Mouse (Mus musculus): Measurements from ENCODE around the gene Atp6v0d1. TPM values are rescaled to one million over a fixed set of nuclear protein-coding genes. Genes with fewer than 3 reads are reported as not detected.

The Atp6v0d1 gene
- total RNA-seq, 2 experiments from 2014 or later = 288 to 305 TPM

DNA sequence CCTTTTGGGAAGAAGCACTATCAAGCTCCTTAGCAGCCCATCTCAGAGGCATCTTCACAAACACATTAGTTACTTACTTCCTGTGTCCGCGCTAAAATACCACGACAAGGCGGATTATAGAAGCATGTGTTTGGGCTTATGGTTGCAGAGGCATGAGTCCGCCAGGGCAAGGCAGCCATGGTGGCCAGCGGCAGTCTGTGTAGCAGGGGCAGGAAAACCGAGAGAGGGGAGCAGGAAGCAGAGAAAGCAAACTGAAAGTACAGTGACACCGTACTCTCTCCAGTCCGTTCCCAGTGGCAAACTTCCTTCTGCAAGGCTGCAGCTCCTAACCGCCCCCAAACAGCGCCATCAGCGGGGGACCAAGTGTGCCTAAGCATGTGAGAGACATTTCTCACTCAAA lies 66.1 kb downstream of the Atp6v0d1 start:
- DNase-seq = no peak

GRCm38 (mm10) chr8:105496439-105497180 lies 69.2 kb downstream of the Atp6v0d1 start, which contains the start of gene Zdhhc1:
Zdhhc1 (minus strand) TSS chr8:105496902.
- DNase-seq = peak; percentile 88 to 92

- no peak for DNase-seq
Observed at GRCm38 (mm10) chr8:105495350-105496302, 70.2 kb downstream of the Atp6v0d1 start.

DNA sequence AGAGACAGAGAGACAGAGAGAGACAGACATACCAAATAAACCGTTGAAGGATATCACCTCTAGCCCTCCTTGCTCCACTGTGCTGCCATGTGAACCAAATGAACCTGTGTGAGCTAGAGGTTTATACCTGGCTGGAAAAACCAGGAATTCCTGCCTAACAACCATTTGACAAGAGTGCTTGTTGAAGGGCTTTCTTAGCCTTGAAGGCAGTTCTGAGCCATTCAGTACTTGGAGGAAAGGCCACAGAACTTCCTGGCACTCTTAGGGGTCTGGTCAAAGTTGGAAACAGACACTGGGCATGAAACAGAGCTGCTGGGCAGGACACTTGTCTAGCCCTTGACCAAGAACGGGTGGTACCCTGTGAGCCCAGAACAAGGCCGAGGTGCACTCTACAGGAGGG lies 71.3 kb downstream of the Atp6v0d1 start:
- no peak for DNase-seq

GRCm38 (mm10) chr8:105493495-105493894 lies 72.4 kb downstream of the Atp6v0d1 start:
- no peak for DNase-seq

GRCm38 (mm10) chr8:105489281-105489680 lies 76.6 kb downstream of the Atp6v0d1 start:
- no peak for DNase-seq

DNA sequence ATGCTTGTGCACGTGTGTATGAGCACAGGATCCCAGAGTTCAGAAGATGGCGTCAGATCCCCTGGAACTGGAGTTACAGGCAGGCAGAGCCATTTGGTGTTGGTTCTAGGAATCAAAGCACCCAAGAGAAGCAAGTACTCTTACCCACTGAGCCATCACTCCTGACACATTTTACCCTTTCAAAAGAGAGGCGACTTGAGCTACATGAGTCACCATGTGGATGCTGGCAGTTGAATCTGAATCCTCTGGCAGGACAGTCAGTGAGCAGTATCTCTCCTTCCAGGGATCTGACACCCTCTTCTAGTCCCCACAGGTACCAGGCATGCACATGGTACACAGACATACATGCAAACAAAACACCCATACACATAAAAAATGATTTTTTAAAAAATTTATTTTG lies 77.8 kb downstream of the Atp6v0d1 start:
- DNase-seq = no peak

GRCm38 (mm10) chr8:105484392-105484791 lies 81.5 kb downstream of the Atp6v0d1 start:
- no peak for DNase-seq

DNA sequence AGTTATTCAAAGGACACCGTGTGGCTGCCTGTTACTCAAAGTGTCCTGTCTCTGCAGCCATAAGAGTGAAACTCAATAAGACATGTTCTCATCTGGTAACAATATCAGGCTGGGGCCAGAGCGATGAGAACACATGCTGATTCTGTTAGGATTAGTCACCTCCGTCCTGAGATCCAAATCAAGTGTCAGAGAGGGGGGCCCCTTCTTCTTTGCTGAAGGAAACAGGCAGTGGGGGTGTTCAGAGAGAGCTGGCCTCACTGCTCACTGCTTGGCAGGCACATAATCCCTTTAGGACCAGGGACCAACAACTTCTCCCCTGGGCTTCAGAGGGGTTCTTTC lies 81.8 kb downstream of the Atp6v0d1 start:
- DNase-seq = no peak

GRCm38 (mm10) chr8:105483212-105484029 lies 82.4 kb downstream of the Atp6v0d1 start:
- no peak for DNase-seq

GRCm38 (mm10) chr8:105482123-105482522 lies 83.7 kb downstream of the Atp6v0d1 start:
- no peak for DNase-seq

- DNase-seq = no peak
Observed at GRCm38 (mm10) chr8:105481453-105481852, 84.4 kb downstream of the Atp6v0d1 start.

DNA sequence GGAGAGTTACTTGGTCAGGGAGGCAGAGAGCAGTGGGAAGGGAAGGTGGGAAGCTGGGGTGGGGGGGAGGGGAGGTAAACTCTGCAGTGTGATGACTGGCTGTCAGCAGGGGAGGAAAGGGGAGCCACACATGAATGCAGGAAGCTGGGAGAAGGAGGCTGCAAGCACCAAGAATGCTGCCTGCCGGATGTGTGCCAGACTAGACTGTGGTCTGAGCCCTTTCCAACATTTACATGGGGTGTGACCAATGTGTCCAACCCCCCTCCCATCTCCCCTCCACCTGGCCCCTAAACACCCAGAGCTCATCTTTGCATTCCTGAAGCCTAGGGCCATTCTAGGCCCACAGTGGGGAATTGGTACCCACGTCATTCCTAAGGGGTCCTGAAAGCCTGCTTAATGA lies 84.8 kb downstream of the Atp6v0d1 start:
- DNase-seq = no peak

DNA sequence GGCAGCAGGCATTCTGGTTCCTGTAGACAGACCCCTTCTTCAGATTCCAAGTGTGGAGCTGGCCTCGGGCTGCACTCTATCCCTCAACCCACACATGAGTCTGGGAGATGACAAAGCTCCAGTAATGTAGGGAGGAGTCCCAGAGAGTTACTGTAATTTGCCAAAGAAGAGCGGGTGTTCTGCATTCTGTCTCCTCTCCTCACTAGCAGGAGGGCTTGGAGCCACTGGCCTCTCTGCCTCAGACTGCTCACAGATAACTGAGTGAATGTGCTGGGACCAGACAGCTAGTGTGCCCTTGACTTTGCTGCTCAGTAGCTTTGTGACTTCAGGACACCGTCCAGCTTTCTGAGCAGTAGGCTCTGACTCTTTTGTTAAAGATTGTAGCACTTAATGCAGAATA lies 88.1 kb downstream of the Atp6v0d1 start:
- no peak for DNase-seq

GRCm38 (mm10) chr8:105476628-105477413 lies 89.0 kb downstream of the Atp6v0d1 start:
- no peak for DNase-seq

DNA sequence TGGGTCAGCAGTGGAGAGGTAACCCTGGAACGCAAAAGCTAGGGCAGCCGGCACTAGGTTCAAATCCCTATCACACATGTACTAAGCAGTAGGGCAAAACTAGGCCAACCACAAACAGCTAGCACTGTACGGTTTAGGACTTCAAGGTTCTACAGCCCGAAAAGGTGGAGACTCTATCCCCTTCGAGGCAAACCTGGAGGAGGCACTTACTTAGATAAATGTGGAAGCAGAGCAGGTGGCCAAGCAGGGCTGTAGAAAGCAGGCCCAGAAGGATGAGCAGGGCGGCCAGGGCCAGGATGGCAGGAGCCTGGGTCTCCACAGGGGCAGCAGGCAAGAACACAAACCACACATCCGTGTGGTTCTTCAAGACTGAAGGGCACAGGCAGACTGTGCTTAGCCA lies 89.7 kb downstream of the Atp6v0d1 start:
- no peak for DNase-seq

DNA sequence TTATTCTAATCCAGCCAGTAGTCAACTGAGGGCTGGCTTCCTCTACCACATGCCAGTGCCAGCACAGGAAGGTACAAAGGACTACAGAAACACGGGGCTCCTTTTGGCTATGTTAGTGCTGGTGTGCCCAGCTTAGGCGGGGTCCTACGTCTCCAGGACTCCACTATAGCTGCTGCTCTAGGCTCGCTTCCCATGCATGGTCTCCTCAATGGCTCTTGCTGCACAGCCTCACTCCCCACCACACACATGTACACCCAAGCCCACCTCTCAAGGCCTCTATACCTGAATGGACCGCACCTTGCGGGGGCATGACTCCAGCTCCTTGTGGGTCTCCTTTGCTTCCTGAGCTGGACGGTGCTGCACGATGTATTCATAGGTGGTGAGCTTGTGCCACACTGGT lies 90.1 kb downstream of the Atp6v0d1 start:
- no peak for DNase-seq

- DNase-seq = no peak
Observed at GRCm38 (mm10) chr8:105475254-105475653, 90.6 kb downstream of the Atp6v0d1 start.

DNA sequence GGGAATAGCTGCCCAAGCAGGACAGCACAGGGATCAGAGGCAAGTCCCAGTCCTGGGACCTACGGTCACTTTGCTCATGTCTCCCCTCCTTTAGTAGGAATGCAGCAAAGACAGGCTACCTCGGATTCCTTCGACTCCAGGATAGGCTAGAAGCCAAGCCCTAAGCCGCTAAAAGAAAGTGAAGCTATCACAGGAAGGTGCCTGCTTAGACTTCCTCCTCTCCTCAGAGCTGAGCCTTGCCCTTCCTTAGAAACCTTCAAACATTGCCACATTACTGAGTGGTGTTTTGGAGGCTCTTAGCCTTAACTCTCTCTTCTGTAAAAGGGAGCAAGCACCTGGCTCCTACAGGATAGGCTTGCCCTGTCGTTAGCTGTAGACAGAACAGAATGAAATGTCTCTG lies 91.2 kb downstream of the Atp6v0d1 start:
- no peak for DNase-seq
